Mouse (Mus musculus) layer of hippocampus, adult 18-20 months (tissue): ENCODE results near the gene Sept11. TPM values are rescaled to one million over a fixed set of nuclear protein-coding genes. Genes with fewer than 3 reads are reported as not detected.
A peak's percentile ranks its signal among the peaks of the same experiment; 100 is the strongest.

Experiments used
- DNase-seq, 2 experiments: peaks; one replicate each; pipeline ENCODE4 v3.0.0; 2022; ENCODE audit warnings: low spot score in 2 of 2
- total RNA-seq, 2 experiments: library from RNA; stranded (reverse); gene quantifications; 2 replicates each; pipeline ENCODE4 v1.2.3; 2021

Gene Sept11
- total RNA-seq, 2 experiments from 2014 or later = 99.0 to 99.4 TPM

- DNase-seq = peak in 1 of 2 experiments; percentile 45
Observed at GRCm38 (mm10) chr5:93167919-93168516, 74.8 kb downstream of the Sept11 start.

GRCm38 (mm10) chr5:93168654-93169053 lies 75.4 kb downstream of the Sept11 start:
- DNase-seq = no peak

DNA sequence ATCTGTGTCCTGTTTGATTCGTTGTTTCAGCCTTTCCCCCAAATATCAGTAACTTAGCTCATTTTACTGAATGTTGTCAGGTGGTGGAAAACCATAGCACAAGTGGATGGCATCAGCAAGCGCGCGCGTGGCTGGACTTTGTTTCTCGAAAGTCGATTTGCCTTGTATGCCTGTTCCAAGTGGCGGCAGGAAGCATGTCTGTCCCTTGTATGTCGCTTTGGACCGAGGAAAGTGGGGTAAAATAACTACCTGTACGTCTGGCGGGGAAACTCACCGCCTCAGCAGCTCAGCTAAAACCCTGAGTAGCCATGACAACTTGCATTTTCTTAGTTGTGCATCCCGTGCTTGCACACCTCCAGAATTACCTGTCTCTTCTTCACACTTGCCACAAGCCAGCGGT lies 78.2 kb downstream of the Sept11 start:
- no peak for DNase-seq

GRCm38 (mm10) chr5:93172536-93172935 lies 79.3 kb downstream of the Sept11 start:
- DNase-seq = no peak

DNA sequence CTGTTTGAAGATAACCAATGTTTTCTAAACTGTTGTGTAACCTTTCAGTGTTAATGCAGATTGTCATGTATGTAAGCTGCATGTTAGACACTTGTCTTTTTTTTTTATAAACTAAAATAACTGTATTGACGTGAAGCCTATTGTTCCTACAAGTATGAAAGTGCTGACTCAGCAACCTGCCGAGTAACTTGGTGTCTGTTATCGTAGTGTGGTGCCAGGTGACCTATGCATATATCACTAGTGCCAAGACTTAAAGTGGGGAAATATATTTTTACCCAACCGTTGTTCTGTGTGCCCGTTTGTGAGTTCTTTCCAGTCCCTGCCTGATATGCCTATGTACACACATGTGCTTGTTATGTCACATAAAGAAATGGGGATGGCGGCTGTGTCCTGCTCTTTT lies 81.4 kb downstream of the Sept11 start:
- no peak for DNase-seq

DNA sequence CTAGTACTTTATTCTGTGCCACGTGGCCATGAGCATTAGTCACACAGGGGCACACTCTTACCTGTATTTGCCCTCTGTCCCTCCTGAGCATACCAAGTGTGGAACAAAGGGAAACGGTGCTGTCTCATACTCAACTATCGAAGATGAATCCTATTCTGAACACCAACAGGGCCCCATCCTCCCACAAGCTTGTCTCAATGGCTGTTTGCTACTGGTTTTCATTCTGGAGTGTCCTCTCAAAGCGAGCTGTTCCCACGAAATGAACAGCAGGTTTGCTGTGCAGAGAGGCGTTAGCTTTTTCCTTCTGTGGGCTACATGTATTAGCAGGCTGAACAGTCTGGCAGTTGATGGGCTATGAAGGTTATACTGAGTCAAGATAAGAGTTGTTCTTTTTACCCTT lies 85.4 kb downstream of the Sept11 start:
- DNase-seq = peak; percentile 59 to 75

DNA sequence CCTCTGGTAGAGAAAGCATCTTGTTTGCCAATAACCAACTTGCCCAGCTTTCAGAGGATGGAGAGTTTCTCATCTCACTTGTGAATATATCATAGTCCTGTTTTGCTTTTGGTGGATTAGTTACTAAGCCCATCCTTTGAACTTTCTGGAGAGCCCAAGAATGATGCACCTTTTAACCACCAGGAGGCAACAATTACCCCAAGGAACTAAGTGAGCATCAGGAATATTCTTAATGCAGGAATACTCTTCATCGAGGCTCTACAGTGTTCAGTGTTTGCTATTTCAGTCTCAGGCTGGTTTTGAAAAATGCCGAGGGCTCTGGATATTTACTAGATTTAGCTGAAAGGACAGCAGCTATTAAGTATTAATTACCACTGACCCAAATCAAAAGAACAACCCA lies 87.0 kb downstream of the Sept11 start:
- no peak for DNase-seq

DNA sequence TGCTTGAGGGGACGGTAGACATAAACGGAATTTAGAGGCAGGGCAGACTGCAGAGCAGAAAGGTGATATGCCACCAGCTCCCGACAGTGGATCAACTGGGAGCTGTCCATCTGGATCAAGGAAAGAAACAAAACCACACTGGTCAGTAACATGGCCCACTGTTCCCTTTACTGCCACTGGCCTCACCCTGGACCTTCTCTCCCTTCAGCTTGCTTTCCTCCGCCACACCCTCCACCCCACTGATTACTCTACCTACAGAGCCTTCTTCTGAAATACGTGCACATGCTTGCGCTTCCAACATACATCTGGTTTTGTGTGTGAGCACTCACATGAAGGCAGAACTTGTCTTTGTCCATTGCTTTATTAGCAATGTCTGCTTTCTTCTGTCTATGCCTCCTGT lies 90.1 kb downstream of the Sept11 start:
- no peak for DNase-seq

GRCm38 (mm10) chr5:93184548-93184947 lies 91.3 kb downstream of the Sept11 start:
- no peak for DNase-seq

- DNase-seq = no peak
Observed at GRCm38 (mm10) chr5:93189607-93190006, 96.4 kb downstream of the Sept11 start.

DNA sequence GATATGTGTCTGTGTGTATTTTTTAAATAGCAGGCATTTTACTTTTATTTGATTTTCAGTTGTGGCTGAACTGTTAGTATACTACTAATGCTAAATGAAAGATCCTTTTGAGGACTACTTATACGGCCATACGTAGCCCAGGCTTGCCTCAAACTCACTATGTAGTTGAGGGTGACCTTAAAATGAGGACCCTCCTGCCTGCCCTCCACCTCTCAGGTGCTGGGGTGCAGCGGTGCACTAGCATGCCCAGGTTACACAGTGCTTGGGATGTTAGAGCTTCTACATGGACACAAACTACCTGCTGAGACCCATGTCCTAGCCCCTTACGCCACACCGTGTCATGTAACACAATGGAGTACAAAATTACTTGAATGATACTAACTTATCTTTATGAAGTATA lies 97.2 kb downstream of the Sept11 start:
- DNase-seq = no peak

GRCm38 (mm10) chr5:93198232-93198631 lies 105.0 kb downstream of the Sept11 start:
- DNase-seq = no peak

GRCm38 (mm10) chr5:93201181-93201580 lies 107.9 kb downstream of the Sept11 start:
- DNase-seq = no peak

DNA sequence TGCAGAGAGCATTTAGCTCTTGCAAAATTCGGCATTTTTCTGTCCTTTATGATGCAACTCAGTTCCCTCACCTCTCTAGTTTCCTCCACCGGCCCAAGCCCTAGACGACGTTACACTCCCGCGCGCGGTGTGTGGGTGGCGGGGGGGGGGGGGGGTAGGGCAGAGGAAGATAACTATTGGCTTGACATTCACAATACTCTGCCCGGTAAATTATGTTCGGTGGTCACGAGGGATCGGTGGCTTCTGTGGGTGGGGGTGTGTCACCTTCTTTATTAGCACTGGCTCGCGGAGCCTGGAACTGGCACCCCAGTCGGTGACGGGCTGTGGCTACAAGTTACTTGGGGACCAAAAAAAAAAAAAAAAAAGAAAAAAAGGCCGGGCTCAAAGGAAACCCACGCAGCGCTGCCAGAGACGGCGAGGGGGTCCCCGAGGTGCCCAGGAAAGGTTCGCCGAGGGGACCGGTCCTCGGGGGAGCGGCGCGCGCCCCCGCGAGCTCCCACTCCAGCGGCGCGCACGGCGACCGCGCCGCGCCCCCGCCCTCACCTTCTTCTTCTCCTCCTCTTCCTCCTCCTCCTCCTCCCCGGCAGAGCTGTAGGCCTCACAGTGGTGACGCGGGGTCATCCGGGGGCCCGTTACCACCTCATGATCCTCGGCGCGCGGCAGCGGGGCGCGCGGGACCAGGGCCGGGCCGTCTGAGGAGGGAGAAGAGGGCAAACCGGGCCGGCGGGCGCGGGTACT lies 112.3 kb downstream of the Sept11 start:
- peak; percentile 25 to 50 for DNase-seq

DNA sequence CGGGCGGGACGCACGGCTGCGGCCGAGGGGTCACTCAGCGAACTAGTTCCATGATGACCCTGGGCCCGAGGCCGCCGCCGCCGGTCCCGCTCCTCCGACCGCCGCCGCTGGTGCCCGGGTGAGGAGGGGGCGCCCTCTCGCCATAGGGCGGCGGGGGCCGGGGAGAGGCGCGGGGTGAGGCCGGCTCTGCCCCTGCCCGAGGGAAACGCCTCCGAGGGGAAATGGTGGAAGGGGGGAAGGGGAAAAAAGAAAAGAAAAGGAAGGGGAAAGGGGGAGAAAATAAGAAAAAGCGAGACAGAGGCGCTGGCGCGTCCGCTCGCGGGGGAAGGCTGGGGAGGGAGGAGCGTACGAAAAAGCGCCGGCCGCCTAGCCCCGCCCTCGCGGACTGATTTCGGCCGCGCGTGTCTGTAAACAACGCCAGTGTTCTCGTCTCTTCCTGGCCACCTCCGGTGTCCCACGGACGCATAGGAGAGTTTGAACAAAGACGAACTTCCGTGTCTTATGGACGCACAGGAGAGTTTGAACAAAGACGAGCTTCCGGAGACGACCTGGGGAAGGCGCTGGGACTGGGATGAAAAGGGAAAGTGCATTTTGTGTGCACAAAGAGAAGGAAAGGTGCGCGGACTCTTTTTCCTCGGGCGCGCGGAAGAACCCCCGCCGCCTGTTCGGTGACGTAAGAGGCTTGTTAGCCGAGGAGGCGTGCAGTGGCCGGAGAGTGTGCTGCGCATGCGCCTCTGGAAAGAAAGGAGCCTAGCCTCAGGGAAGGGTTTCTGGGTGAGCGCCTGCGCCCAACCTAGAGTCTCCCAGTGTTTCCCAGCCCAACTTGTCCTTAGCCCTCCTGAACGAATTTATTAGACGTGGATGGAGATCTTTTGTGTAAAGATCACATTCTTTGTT lies 113.1 kb downstream of the Sept11 start, which contains the start of the genes Ccni and 2010109A12Rik:
Ccni (minus strand) TSS at position 387 of the 897 bp plus-strand sequence.
2010109A12Rik (plus strand) TSS at position 410 of the 897 bp plus-strand sequence.
- DNase-seq = peak; percentile 95 to 97

DNA sequence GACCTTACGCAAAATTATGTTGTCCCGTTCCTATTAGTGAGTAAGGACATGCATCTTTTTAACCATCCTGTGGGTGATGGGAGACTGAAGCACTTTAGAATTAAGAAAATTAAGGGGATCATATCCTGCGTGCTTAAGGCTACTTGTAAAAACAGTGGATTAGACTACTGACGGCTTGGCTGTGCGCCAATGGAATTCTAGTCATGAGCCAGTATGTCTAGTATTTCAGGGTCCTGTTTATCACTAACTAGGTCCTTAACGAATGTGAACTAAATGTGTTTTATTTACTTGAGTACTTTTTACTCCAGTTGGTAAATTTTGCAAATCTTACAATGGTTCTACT lies 113.7 kb downstream of the Sept11 start:
- no peak for DNase-seq

DNA sequence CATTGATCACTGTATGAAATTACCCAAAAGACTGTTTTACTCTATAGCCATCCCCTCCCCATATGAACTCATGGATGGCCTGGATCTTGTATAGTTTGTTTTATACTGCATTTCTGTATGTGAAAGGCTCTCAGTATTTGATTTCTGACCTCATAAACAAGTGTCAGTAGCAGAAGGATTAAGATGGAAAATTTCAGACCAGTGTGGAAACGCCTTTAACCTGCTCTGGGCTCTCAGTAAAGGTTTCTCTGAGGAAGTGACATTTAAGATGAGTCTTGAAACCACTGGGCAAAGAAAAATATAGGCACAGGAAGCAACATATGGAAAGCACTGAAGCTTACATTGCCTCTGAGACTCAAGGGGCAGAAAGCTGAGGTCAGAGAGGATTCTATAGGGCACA lies 114.3 kb downstream of the Sept11 start:
- no peak for DNase-seq

DNA sequence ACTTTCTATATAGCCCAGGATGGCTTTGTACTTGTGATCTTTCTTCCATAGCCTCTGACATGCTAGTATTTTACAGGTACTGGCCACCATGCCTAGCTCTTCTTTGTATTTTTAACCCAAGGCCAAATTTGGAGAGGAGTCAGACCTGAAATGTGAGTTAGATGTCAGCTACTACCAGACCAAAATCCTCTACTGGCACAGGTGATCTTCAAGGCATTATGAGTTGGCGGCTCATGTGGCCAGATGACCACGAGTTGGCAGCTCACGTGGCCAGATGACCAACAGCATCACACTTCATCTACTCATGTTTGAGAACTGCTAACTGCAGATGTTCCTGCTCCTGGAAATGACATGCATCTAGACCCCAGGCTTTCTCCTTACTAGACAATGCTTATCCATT lies 125.1 kb downstream of the Sept11 start:
- DNase-seq = no peak

- no peak for DNase-seq
Observed at GRCm38 (mm10) chr5:93221661-93222060, 128.4 kb downstream of the Sept11 start.

DNA sequence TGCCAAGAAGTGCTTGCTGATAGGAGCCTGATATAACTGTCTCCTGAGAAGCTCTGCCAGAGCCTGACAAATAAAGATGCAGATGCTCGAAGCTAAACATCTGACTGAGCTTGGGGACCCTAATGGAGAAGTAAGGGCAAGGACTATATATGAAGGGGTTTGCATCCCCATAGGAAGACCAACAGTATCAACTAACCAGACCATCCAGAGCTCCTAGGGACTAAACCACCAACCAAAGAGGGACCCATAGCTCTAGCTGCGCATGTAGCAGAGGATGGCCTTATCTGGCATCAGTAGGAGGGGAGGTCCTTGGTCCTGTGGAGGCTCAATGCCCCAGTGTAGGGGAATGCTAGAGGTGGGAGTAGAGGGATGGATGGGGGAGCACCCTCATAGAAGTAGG lies 131.3 kb downstream of the Sept11 start:
- no peak for DNase-seq
